Mouse (Mus musculus) erythroblast, embryonic 14.5 days (primary cell): ENCODE measurements around the gene Tbc1d20. TPM values are rescaled to one million over a fixed set of nuclear protein-coding genes. Genes with fewer than 3 reads are reported as not detected.
"Not testable (repeated sequence)": the region's sequence is repeated elsewhere in the genome, so short reads cannot be mapped to it uniquely, and the experiment has no call there.

Experiments
- H3K27me3 ChIP-seq: 2 replicates; pipeline ENCODE4 v1.6.1; 2012; ENCODE audit warnings: inconsistent platforms; ENCODE audit not compliant: control insufficient read depth
- H3K36me3 ChIP-seq: 2 replicates; pipeline ENCODE4 v1.6.1; 2012; ENCODE audit warnings: mild to moderate bottlenecking, inconsistent platforms; ENCODE audit not compliant: control insufficient read depth
- H3K4me1 ChIP-seq: 2 replicates; pipeline ENCODE4 v1.6.1; 2012; ENCODE audit warnings: inconsistent platforms; ENCODE audit not compliant: control insufficient read depth
- H3K4me3 ChIP-seq: replicated peaks from 2 replicates; pipeline ENCODE3; 2012; ENCODE audit warnings: moderate library complexity, mild to moderate bottlenecking, inconsistent platforms
- H3K9me3 ChIP-seq: 2 replicates; pipeline ENCODE4 v1.6.1; 2012; ENCODE audit warnings: low read length, inconsistent platforms, mixed read lengths; ENCODE audit not compliant: control insufficient read depth
- GATA1 ChIP-seq: IDR thresholded peaks from 2 replicates; pipeline ENCODE4 v1.6.1; 2012; ENCODE audit warnings: low read length, inconsistent platforms, mixed read lengths
- TAL1 ChIP-seq: IDR thresholded peaks from 3 replicates; pipeline ENCODE4 v1.6.1; 2012; ENCODE audit warnings: low read length, inconsistent platforms, mixed read lengths
- polyA plus RNA-seq: library from polyadenylated mRNA; stranded (reverse); fragments of >175 nt; gene quantifications from 2 replicates; pipeline ENCODE4 v1.2.3, GENCODE M21; 2012

Tbc1d20 gene
- polyA plus RNA-seq, 1 experiment, result 0.32 TPM

- Histone ChIP-seq H3K4me3 (no peak overlapping the region), H3K9me3 (no peaks in the 10 kb centered on the region), H3K36me3 (no peaks in the 10 kb centered on the region), H3K4me1 (peaks cover 71% of the 10 kb centered on the region), H3K27me3 (peaks cover 19% of the 10 kb centered on the region)
- TF ChIP-seq TAL1, result no peak
- TF ChIP-seq GATA1, result no peak
These were observed 51.3 kb downstream of the Tbc1d20 start for GRCm38 (mm10) chr2:152344909-152345308.

GRCm38 (mm10) chr2:152345393-152345792 is 51.8 kb downstream of the Tbc1d20 start:
- TF ChIP-seq GATA1 (no peak), TAL1 (no peak)
- H3K4me1 ChIP-seq, result peaks cover 73% of the 10 kb centered on the region
- H3K27me3 ChIP-seq, result peaks cover 19% of the 10 kb centered on the region

GRCm38 (mm10) chr2:152346776-152347465 is 53.3 kb downstream of the Tbc1d20 start:
- Histone ChIP-seq H3K9me3 (no peaks in the 10 kb centered on the region), H3K27me3 (peaks cover 17% of the 10 kb centered on the region), H3K4me1 (peaks cover 77% of the 10 kb centered on the region), H3K36me3 (no peaks in the 10 kb centered on the region), H3K4me3 (peak overlapping the region; percentile 44)
- TF ChIP-seq GATA1 (peak; percentile 62), TAL1 (peak; percentile 31; the same call in 1 of the 3 replicates)

More at GRCm38 (mm10) chr2:152345393-152345792, 51.8 kb downstream of the Tbc1d20 start:
- H3K4me3 ChIP-seq, result no peak overlapping the region
- no peaks in the 10 kb centered on the region for H3K9me3 ChIP-seq
- no peaks in the 10 kb centered on the region for H3K36me3 ChIP-seq

- peaks cover 73% of the 10 kb centered on the region for H3K4me1 ChIP-seq
- H3K4me3 ChIP-seq, result no peak overlapping the region
- H3K27me3 ChIP-seq, result peaks cover 11% of the 10 kb centered on the region
- no peaks in the 10 kb centered on the region for H3K36me3 ChIP-seq
- no peaks in the 10 kb centered on the region for H3K9me3 ChIP-seq
- TF ChIP-seq GATA1, result no peak
- no peak for TF ChIP-seq TAL1
These were observed 54.1 kb downstream of the Tbc1d20 start for GRCm38 (mm10) chr2:152347722-152348121.

- no peaks in the 10 kb centered on the region for H3K9me3 ChIP-seq
- H3K27me3 ChIP-seq, result no peaks in the 10 kb centered on the region
- TF ChIP-seq TAL1 (no peak), GATA1 (no peak)
- peaks cover 59% of the 10 kb centered on the region for H3K4me1 ChIP-seq
- H3K36me3 ChIP-seq, result no peaks in the 10 kb centered on the region
- no peak overlapping the region for H3K4me3 ChIP-seq
These were observed 55.6 kb downstream of the Tbc1d20 start for GRCm38 (mm10) chr2:152349205-152349604.

- Histone ChIP-seq H3K4me3 (no peak overlapping the region), H3K27me3 (no peaks in the 10 kb centered on the region), H3K36me3 (no peaks in the 10 kb centered on the region), H3K9me3 (no peaks in the 10 kb centered on the region), H3K4me1 (peaks cover 52% of the 10 kb centered on the region)
- TF ChIP-seq TAL1 (no peak; the same call in 2 of the 3 replicates), GATA1 (no peak)
These were observed 56.4 kb downstream of the Tbc1d20 start for GRCm38 (mm10) chr2:152349842-152350540.

- no peak for TF ChIP-seq TAL1
- no peak for TF ChIP-seq GATA1
These were observed 63.6 kb downstream of the Tbc1d20 start for GRCm38 (mm10) chr2:152357254-152357653.

GRCm38 (mm10) chr2:152358977-152359376 is 65.3 kb downstream of the Tbc1d20 start:
- not testable (repeated sequence) for H3K27me3 ChIP-seq, H3K4me3 ChIP-seq, H3K36me3 ChIP-seq, H3K9me3 ChIP-seq
- H3K4me1 ChIP-seq, result peaks cover 14% of the 10 kb centered on the region

More at GRCm38 (mm10) chr2:152357254-152357653, 63.6 kb downstream of the Tbc1d20 start:
- Histone ChIP-seq H3K9me3 (peaks cover 3% of the 10 kb centered on the region), H3K27me3 (peaks cover 5% of the 10 kb centered on the region; the same call in 1 of the 2 replicates), H3K4me3 (no peak overlapping the region), H3K4me1 (peaks cover 7% of the 10 kb centered on the region), H3K36me3 (no peaks in the 10 kb centered on the region)

GRCm38 (mm10) chr2:152359616-152360015 is 66.0 kb downstream of the Tbc1d20 start:
- Histone ChIP-seq H3K9me3 (peaks cover 3% of the 10 kb centered on the region), H3K27me3 (peaks cover 5% of the 10 kb centered on the region; the same call in 1 of the 2 replicates), H3K36me3 (no peaks in the 10 kb centered on the region), H3K4me1 (peaks cover 15% of the 10 kb centered on the region), H3K4me3 (no peak overlapping the region)
- no peak for TF ChIP-seq GATA1
- TF ChIP-seq TAL1, result no peak
